Mouse (Mus musculus) embryonic fibroblast, embryonic 13.5 days (primary cell): Measurements from ENCODE around the gene Rab14.

Experiments
- CTCF ChIP-seq: IDR thresholded peaks from 2 replicates; pipeline ENCODE4 v1.5.1; 2011; ENCODE audit warnings: mild to moderate bottlenecking, control low read depth, low read length, moderate library complexity, borderline replicate concordance; ENCODE audit not compliant: insufficient read depth
- POLR2A ChIP-seq: IDR thresholded peaks from 2 replicates; pipeline ENCODE4 v1.6.1; 2011; ENCODE audit warnings: low read depth, mild to moderate bottlenecking, control low read depth, low read length, moderate library complexity

- TF ChIP-seq CTCF, result no peak
- TF ChIP-seq POLR2A, result no peak
Measured at GRCm38 (mm10) chr2:35172246-35172645, 28.7 kb downstream of the Rab14 start.
